Mouse (Mus musculus) gastrocnemius, adult 8-10 months (tissue): Measurements from ENCODE around the gene St3gal3. TPM values are rescaled to one million over a fixed set of nuclear protein-coding genes. Genes with fewer than 3 reads are reported as not detected.
A peak's percentile ranks its signal among the peaks of the same experiment; 100 is the strongest.

Experiments
- DNase-seq, 2 experiments: peaks; one replicate each; pipeline ENCODE4 v3.0.0; 2022; ENCODE audit warnings: low spot score in 2 of 2
- total RNA-seq, 4 experiments: library from RNA; stranded (reverse); gene quantifications; 2 replicates each; pipeline ENCODE4 v1.2.4; 2022

The St3gal3 gene
- 10 to 100 TPM; 76.0 to 83.1 (median 80.6) TPM for total RNA-seq

GRCm38 (mm10) chr4:118134485-118135365 lies at the start of gene St3gal3:
TSS of gene St3gal3 (minus strand) at chr4:118134914.
- DNase-seq, result peak; percentile 93 to 95

GRCm38 (mm10) chr4:118180301-118181080 lies 45.8 kb upstream of the St3gal3 start:
- no peak for DNase-seq

- peak; percentile 90 to 93 for DNase-seq
Measured at GRCm38 (mm10) chr4:118179467-118180300, 45.0 kb upstream of the St3gal3 start, which contains the start of gene Kdm4a. TSS of gene Kdm4a (minus strand) at chr4:118180043.

- DNase-seq, result no peak
Measured at GRCm38 (mm10) chr4:118178952-118179466, 44.3 kb upstream of the St3gal3 start.

GRCm38 (mm10) chr4:118172461-118172860 lies 37.7 kb upstream of the St3gal3 start:
- DNase-seq, result no peak

- no peak for DNase-seq
Measured at GRCm38 (mm10) chr4:118171006-118171405, 36.3 kb upstream of the St3gal3 start.

- DNase-seq, result no peak
Measured at GRCm38 (mm10) chr4:118162123-118162522, 27.4 kb upstream of the St3gal3 start.

- no peak for DNase-seq
Measured at GRCm38 (mm10) chr4:118157666-118158065, 23.0 kb upstream of the St3gal3 start.

GRCm38 (mm10) chr4:118156559-118156958 lies 21.8 kb upstream of the St3gal3 start:
- DNase-seq, result no peak

GRCm38 (mm10) chr4:118154889-118155288 lies 20.2 kb upstream of the St3gal3 start:
- no peak for DNase-seq

GRCm38 (mm10) chr4:118152020-118152785 lies 17.5 kb upstream of the St3gal3 start:
- peak; percentile 57 to 80 for DNase-seq

- no peak for DNase-seq
Measured at GRCm38 (mm10) chr4:118150804-118151203, 16.1 kb upstream of the St3gal3 start.

GRCm38 (mm10) chr4:118149956-118150680 lies 15.4 kb upstream of the St3gal3 start:
- DNase-seq, result peak; percentile 37 to 68

- no peak for DNase-seq
Measured at GRCm38 (mm10) chr4:118149055-118149576, 14.4 kb upstream of the St3gal3 start.

- DNase-seq, result no peak
Measured at GRCm38 (mm10) chr4:118148317-118148687, 13.6 kb upstream of the St3gal3 start.

- peak; percentile 82 to 84 for DNase-seq
Measured at GRCm38 (mm10) chr4:118147547-118148316, 13.0 kb upstream of the St3gal3 start.

GRCm38 (mm10) chr4:118147090-118147489 lies 12.4 kb upstream of the St3gal3 start:
- no peak for DNase-seq

GRCm38 (mm10) chr4:118144324-118144723 lies 9.6 kb upstream of the St3gal3 start:
- no peak for DNase-seq

GRCm38 (mm10) chr4:118143679-118144078 lies 9.0 kb upstream of the St3gal3 start:
- DNase-seq, result no peak
